Mouse (Mus musculus) lung, adult 2 months (tissue): ENCODE measurements around the gene D5Ertd579e.

Experiments
- CTCF ChIP-seq: fragments of 200-500 bp; IDR thresholded peaks from 2 replicates; pipeline ENCODE4 v1.5.1; 2011; ENCODE audit warnings: mild to moderate bottlenecking, low read length, control low read depth; ENCODE audit not compliant: insufficient read depth
- POLR2A ChIP-seq: fragments of 200-500 bp; IDR thresholded peaks from 2 replicates; pipeline ENCODE4 v1.6.1; 2011; ENCODE audit warnings: low read depth, mild to moderate bottlenecking, control low read depth, low read length, borderline replicate concordance; ENCODE audit errors: extremely low read depth

- TF ChIP-seq CTCF (no peak), POLR2A (no peak)
These were observed 102.6 kb downstream of the D5Ertd579e start, which contains the start of gene Tbc1d14 for GRCm38 (mm10) chr5:36593176-36593575.
